Mouse (Mus musculus): ENCODE data around the gene Rasgef1b. TPM values are rescaled to one million over a fixed set of nuclear protein-coding genes. Genes with fewer than 3 reads are reported as not detected.

Rasgef1b gene
- polyA plus RNA-seq, 1 experiment from 2014 or later = 115 TPM

- Histone ChIP-seq H3K9me3 (no peaks in the 10 kb centered on the region), H3K4me1 (no peaks in the 10 kb centered on the region), H3K27me3 (no peaks in the 10 kb centered on the region), H3K4me2 (replicated peaks) (no peak overlapping the region), H3K4me3 (no peak overlapping the region), H3K27ac (replicated peaks) (no peak overlapping the region), H3K36me3 (no peaks in the 10 kb centered on the region), H3K9ac (replicated peaks) (no peak overlapping the region)
- no peak for ATAC-seq (replicated peaks)
- WGBS = 93% methylated on average over 4 of the region's 4 CpGs
Observed at GRCm38 (mm10) chr5:99422856-99423255, 306.0 kb downstream of the Rasgef1b start.

GRCm38 (mm10) chr5:99422092-99422491, 306.8 kb downstream of the Rasgef1b start:
- WGBS = 89% methylated on average over 6 of the region's 6 CpGs
- Histone ChIP-seq H3K4me3 (no peak overlapping the region), H3K9ac (replicated peaks) (no peak overlapping the region), H3K27me3 (no peaks in the 10 kb centered on the region), H3K36me3 (no peaks in the 10 kb centered on the region), H3K9me3 (no peaks in the 10 kb centered on the region), H3K4me2 (replicated peaks) (no peak overlapping the region), H3K27ac (replicated peaks) (no peak overlapping the region), H3K4me1 (no peaks in the 10 kb centered on the region)
- ATAC-seq (replicated peaks) = no peak

GRCm38 (mm10) chr5:99419872-99420271, 309.0 kb downstream of the Rasgef1b start:
- no peaks in the 10 kb centered on the region for H3K4me1 ChIP-seq
- H3K4me3 ChIP-seq = no peak overlapping the region
- no peak for ATAC-seq (replicated peaks)
- no peaks in the 10 kb centered on the region for H3K27me3 ChIP-seq
- no peaks in the 10 kb centered on the region for H3K9me3 ChIP-seq
- no peak overlapping the region for H3K27ac ChIP-seq (replicated peaks)
- H3K9ac ChIP-seq (replicated peaks) = no peak overlapping the region
- no peak overlapping the region for H3K4me2 ChIP-seq (replicated peaks)
- no peaks in the 10 kb centered on the region for H3K36me3 ChIP-seq
- WGBS = 76% methylated on average over 2 of the region's 2 CpGs

- Histone ChIP-seq H3K36me3 (no peaks in the 10 kb centered on the region), H3K9me3 (no peaks in the 10 kb centered on the region), H3K27me3 (no peaks in the 10 kb centered on the region), H3K27ac (replicated peaks) (no peak overlapping the region), H3K4me2 (replicated peaks) (no peak overlapping the region), H3K9ac (replicated peaks) (no peak overlapping the region), H3K4me1 (no peaks in the 10 kb centered on the region), H3K4me3 (no peak overlapping the region)
- ATAC-seq (replicated peaks) = no peak
- WGBS = 90% methylated on average over 21 of the region's 21 CpGs
Observed at GRCm38 (mm10) chr5:99416902-99417301, 312.0 kb downstream of the Rasgef1b start.

- Histone ChIP-seq H3K36me3 (no peaks in the 10 kb centered on the region), H3K27me3 (no peaks in the 10 kb centered on the region), H3K4me2 (replicated peaks) (no peak overlapping the region), H3K9ac (replicated peaks) (no peak overlapping the region), H3K27ac (replicated peaks) (no peak overlapping the region), H3K9me3 (no peaks in the 10 kb centered on the region), H3K4me3 (no peak overlapping the region), H3K4me1 (no peaks in the 10 kb centered on the region)
- 94% methylated on average over 12 of the region's 12 CpGs for WGBS
- ATAC-seq (replicated peaks) = no peak
Observed at GRCm38 (mm10) chr5:99415676-99416075, 313.2 kb downstream of the Rasgef1b start.

GRCm38 (mm10) chr5:99415049-99415448, 313.8 kb downstream of the Rasgef1b start:
- Histone ChIP-seq H3K9me3 (no peaks in the 10 kb centered on the region), H3K27me3 (no peaks in the 10 kb centered on the region), H3K36me3 (no peaks in the 10 kb centered on the region), H3K4me3 (no peak overlapping the region), H3K4me2 (replicated peaks) (no peak overlapping the region), H3K27ac (replicated peaks) (no peak overlapping the region), H3K4me1 (no peaks in the 10 kb centered on the region), H3K9ac (replicated peaks) (no peak overlapping the region)
- ATAC-seq (replicated peaks) = no peak
- WGBS = 87% methylated on average over 2 of the region's 2 CpGs

- Histone ChIP-seq H3K4me1 (no peaks in the 10 kb centered on the region), H3K36me3 (no peaks in the 10 kb centered on the region), H3K27me3 (no peaks in the 10 kb centered on the region), H3K27ac (replicated peaks) (no peak overlapping the region), H3K4me2 (replicated peaks) (no peak overlapping the region), H3K9me3 (no peaks in the 10 kb centered on the region), H3K9ac (replicated peaks) (no peak overlapping the region), H3K4me3 (no peak overlapping the region)
- WGBS = 93% methylated on average over 6 of the region's 6 CpGs
- ATAC-seq (replicated peaks) = no peak
Observed at GRCm38 (mm10) chr5:99414293-99414692, 314.6 kb downstream of the Rasgef1b start.

- H3K36me3 ChIP-seq = no peaks in the 10 kb centered on the region
- no peak overlapping the region for H3K27ac ChIP-seq (replicated peaks)
- H3K4me2 ChIP-seq (replicated peaks) = no peak overlapping the region
- 85% methylated on average over 1 of the region's 1 CpGs for WGBS
- no peak overlapping the region for H3K9ac ChIP-seq (replicated peaks)
- no peak for ATAC-seq (replicated peaks)
- no peaks in the 10 kb centered on the region for H3K9me3 ChIP-seq
- no peaks in the 10 kb centered on the region for H3K4me1 ChIP-seq
- no peak overlapping the region for H3K4me3 ChIP-seq
- H3K27me3 ChIP-seq = no peaks in the 10 kb centered on the region
Observed at GRCm38 (mm10) chr5:99413851-99414250, 315.0 kb downstream of the Rasgef1b start.

GRCm38 (mm10) chr5:99413391-99413790, 315.5 kb downstream of the Rasgef1b start:
- no peak overlapping the region for H3K27ac ChIP-seq (replicated peaks)
- no peaks in the 10 kb centered on the region for H3K4me1 ChIP-seq
- no peak overlapping the region for H3K4me2 ChIP-seq (replicated peaks)
- H3K4me3 ChIP-seq = no peak overlapping the region
- H3K9ac ChIP-seq (replicated peaks) = no peak overlapping the region
- H3K9me3 ChIP-seq = no peaks in the 10 kb centered on the region
- H3K27me3 ChIP-seq = no peaks in the 10 kb centered on the region
- no peak for ATAC-seq (replicated peaks)
- no peaks in the 10 kb centered on the region for H3K36me3 ChIP-seq
- WGBS = 82% methylated on average over 9 of the region's 9 CpGs

- Histone ChIP-seq H3K36me3 (no peaks in the 10 kb centered on the region), H3K9me3 (no peaks in the 10 kb centered on the region), H3K4me1 (peaks cover 40% of the 10 kb centered on the region), H3K4me2 (replicated peaks) (no peak overlapping the region), H3K4me3 (no peak overlapping the region), H3K27me3 (no peaks in the 10 kb centered on the region), H3K27ac (replicated peaks) (no peak overlapping the region), H3K9ac (replicated peaks) (no peak overlapping the region)
- ATAC-seq (replicated peaks) = no peak
- WGBS = 87% methylated on average over 11 of the region's 11 CpGs
Observed at GRCm38 (mm10) chr5:99404403-99405170, 324.3 kb downstream of the Rasgef1b start.

- Histone ChIP-seq H3K9me3 (no peaks in the 10 kb centered on the region), H3K9ac (replicated peaks) (no peak overlapping the region), H3K4me1 (peaks cover 45% of the 10 kb centered on the region), H3K27me3 (no peaks in the 10 kb centered on the region), H3K27ac (replicated peaks) (peak overlapping the region; percentile 69), H3K4me2 (replicated peaks) (no peak overlapping the region), H3K36me3 (no peaks in the 10 kb centered on the region), H3K4me3 (no peak overlapping the region)
- 69% methylated on average over 5 of the region's 5 CpGs for WGBS
- no peak for ATAC-seq (replicated peaks)
Observed at GRCm38 (mm10) chr5:99403325-99403724, 325.5 kb downstream of the Rasgef1b start.

- Histone ChIP-seq H3K4me3 (no peak overlapping the region), H3K4me2 (replicated peaks) (peak overlapping the region; percentile 9; the same call in 1 of the 2 replicates), H3K36me3 (no peaks in the 10 kb centered on the region), H3K27ac (replicated peaks) (peak overlapping the region; percentile 69), H3K9ac (replicated peaks) (no peak overlapping the region), H3K27me3 (no peaks in the 10 kb centered on the region), H3K9me3 (no peaks in the 10 kb centered on the region), H3K4me1 (peaks cover 45% of the 10 kb centered on the region)
- ATAC-seq (replicated peaks) = peak; percentile 71
- WGBS = 12% methylated on average over 2 of the region's 2 CpGs
Observed at GRCm38 (mm10) chr5:99402784-99403183, 326.1 kb downstream of the Rasgef1b start.

GRCm38 (mm10) chr5:99402297-99402696, 326.6 kb downstream of the Rasgef1b start:
- Histone ChIP-seq H3K4me3 (no peak overlapping the region), H3K4me1 (peaks cover 45% of the 10 kb centered on the region), H3K27ac (replicated peaks) (peak overlapping the region; percentile 69), H3K9me3 (no peaks in the 10 kb centered on the region), H3K36me3 (no peaks in the 10 kb centered on the region), H3K4me2 (replicated peaks) (peak overlapping the region; percentile 9), H3K27me3 (no peaks in the 10 kb centered on the region), H3K9ac (replicated peaks) (no peak overlapping the region)
- 15% methylated on average over 7 of the region's 7 CpGs for WGBS
- ATAC-seq (replicated peaks) = peak; percentile 83

All from forebrain, embryonic 15.5 days (tissue).